Mouse (Mus musculus): ENCODE measurements around the gene Arl1. TPM values are rescaled to one million over a fixed set of nuclear protein-coding genes. Genes with fewer than 3 reads are reported as not detected.
"Not testable (repeated sequence)": the region's sequence is repeated elsewhere in the genome, so short reads cannot be mapped to it uniquely, and the experiment has no call there.

The Arl1 gene
- polyA plus RNA-seq, 1 experiment from 2014 or later: 145 TPM

- Histone ChIP-seq H3K27ac (replicated peaks) (no peak overlapping the region), H3K9me3 (no peaks in the 10 kb centered on the region), H3K4me2 (no peak overlapping the region), H3K9ac (no peak overlapping the region), H3K27me3 (replicated peaks) (no peaks in the 10 kb centered on the region), H3K4me1 (no peaks in the 10 kb centered on the region), H3K36me3 (peaks cover 95% of the 10 kb centered on the region), H3K4me3 (no peak overlapping the region)
- 72% methylated on average over 15 of the region's 15 CpGs for WGBS
- no peak for ATAC-seq (ENCODE audit: extremely low read depth, insufficient number of reproducible peaks, low FRiP score, low TSS enrichment)
Observed at GRCm38 (mm10) chr10:88765431-88766142, 34.9 kb downstream of the Arl1 start.

DNA sequence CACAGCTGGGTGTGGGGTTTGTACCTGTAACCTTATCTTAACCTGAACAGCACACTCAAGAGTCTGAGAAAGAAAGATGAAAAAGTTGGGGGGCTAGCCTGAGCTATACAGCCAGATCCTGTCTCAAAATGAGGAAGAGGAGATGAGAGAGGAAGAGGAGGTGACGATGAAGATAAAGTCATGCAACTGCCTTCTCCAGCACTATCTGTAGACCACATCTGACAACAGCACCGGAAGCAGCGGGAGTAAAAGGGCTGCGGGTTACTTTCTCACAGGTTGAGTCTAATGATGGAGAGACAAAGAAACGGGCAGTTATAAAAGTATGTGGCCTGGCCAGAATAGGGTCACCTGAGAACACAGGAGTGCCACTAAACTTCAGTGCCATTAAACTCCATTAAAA, 38.3 kb downstream of the Arl1 start:
- H3K36me3 ChIP-seq: peaks cover 94% of the 10 kb centered on the region
- 83% methylated on average over 5 of the region's 5 CpGs for WGBS
- H3K27ac ChIP-seq (replicated peaks): no peak overlapping the region

DNA sequence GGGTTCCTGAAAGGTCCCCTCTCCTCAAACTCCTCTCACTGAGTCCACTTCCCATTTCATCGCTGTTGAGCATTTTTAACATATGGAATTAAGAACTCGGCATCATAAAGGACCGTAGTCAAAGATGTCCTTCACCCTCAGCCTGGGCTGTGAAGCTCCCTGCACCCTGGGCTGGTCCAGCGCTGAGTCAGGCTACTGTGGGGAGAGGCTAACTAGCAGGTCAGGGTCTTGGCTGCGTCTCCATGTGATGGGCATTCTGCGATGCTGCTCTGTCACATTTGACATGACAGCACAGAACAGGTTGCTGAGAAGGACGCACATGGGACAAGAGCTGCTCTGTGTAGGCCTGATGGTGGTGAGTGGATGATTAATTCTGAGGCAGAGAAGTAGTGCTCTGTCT, 39.0 kb downstream of the Arl1 start:
- H3K27me3 ChIP-seq (replicated peaks): no peaks in the 10 kb centered on the region
- H3K36me3 ChIP-seq: peaks cover 94% of the 10 kb centered on the region
- no peak overlapping the region for H3K27ac ChIP-seq (replicated peaks)
- H3K9ac ChIP-seq: no peak overlapping the region
- H3K4me2 ChIP-seq: no peak overlapping the region
- H3K9me3 ChIP-seq: no peaks in the 10 kb centered on the region
- no peak overlapping the region for H3K4me3 ChIP-seq
- WGBS: 87% methylated on average over 7 of the region's 7 CpGs
- ATAC-seq (ENCODE audit: extremely low read depth, insufficient number of reproducible peaks, low FRiP score, low TSS enrichment): no peak
- no peaks in the 10 kb centered on the region for H3K4me1 ChIP-seq

More for the DNA sequence above, 38.3 kb downstream of the Arl1 start:
- Histone ChIP-seq H3K9ac (no peak overlapping the region), H3K27me3 (replicated peaks) (no peaks in the 10 kb centered on the region), H3K9me3 (no peaks in the 10 kb centered on the region), H3K4me1 (no peaks in the 10 kb centered on the region), H3K4me3 (no peak overlapping the region), H3K4me2 (no peak overlapping the region)
- ATAC-seq (ENCODE audit: extremely low read depth, insufficient number of reproducible peaks, low FRiP score, low TSS enrichment): no peak

DNA sequence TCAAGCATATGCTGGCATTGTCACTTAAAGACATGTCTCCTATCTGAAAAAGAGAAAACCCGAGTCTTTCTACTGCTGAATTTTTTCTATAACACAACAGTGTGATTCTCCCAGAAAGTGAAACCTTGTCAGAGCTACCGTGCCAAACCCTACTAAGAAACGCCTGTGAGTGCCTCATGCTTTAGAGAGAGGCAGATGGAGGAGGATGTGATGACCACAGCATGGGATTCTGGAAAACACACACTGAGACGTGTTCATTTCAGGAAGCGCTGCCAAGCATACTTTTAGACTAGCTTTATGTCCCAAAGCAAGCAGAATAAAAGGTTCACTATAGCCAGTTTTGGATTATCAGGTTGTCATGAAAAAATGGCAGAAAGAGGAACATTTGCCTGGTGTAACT, 42.3 kb downstream of the Arl1 start:
- peaks cover 91% of the 10 kb centered on the region for H3K36me3 ChIP-seq
- 85% methylated on average over 5 of the region's 5 CpGs for WGBS

DNA sequence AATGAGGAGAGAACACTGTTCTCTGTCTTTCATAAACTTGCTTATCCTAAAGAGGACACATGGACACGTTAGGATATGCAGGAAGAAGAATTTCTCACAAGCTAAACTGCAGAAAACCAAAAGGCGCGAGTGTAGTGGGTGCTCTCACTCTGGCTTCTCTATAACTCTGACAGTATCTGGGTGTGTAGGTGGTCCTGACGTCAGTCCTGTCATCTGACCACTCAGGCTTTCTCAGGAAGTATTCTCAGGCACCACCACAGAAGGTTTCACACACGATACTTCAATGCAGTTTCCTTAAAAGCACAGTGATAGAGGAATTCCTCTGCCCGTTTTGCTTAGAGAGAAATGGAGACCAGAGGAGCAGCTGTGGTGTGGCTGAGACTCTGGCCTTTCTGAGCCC, 45.5 kb downstream of the Arl1 start:
- no peak for ATAC-seq (ENCODE audit: extremely low read depth, insufficient number of reproducible peaks, low FRiP score, low TSS enrichment)
- WGBS: 81% methylated on average over 6 of the region's 6 CpGs
- peaks cover 78% of the 10 kb centered on the region for H3K36me3 ChIP-seq

More for the DNA sequence above, 42.3 kb downstream of the Arl1 start:
- not testable (repeated sequence) for H3K4me2 ChIP-seq; H3K4me3 ChIP-seq; H3K9me3 ChIP-seq; H3K27ac ChIP-seq (replicated peaks); H3K4me1 ChIP-seq; H3K9ac ChIP-seq; ATAC-seq (ENCODE audit: extremely low read depth, insufficient number of reproducible peaks, low FRiP score, low TSS enrichment); H3K27me3 ChIP-seq (replicated peaks)

DNA sequence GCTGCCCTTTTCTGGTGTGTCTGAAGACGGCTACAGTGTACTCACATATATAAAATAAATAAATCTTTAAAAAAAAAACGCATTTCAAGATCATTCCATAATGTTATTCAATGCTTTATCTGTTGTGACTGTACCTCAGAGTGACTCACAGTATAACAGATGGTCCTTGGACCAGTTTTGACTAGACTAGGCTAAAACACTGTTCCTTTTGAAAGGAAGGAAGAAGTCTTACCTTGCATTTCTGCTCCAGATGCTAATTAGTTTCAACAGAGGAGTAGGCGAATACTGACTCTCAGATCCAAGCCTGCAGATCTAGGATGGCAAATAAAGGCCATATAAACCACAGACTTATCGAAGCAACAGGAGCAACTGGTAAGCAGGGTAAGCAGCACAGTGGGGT, 50.1 kb downstream of the Arl1 start:
- Histone ChIP-seq H3K36me3 (peaks cover 72% of the 10 kb centered on the region), H3K4me1 (no peaks in the 10 kb centered on the region), H3K9me3 (no peaks in the 10 kb centered on the region), H3K4me3 (no peak overlapping the region), H3K27me3 (replicated peaks) (no peaks in the 10 kb centered on the region), H3K4me2 (no peak overlapping the region), H3K9ac (no peak overlapping the region), H3K27ac (replicated peaks) (no peak overlapping the region)
- 81% methylated on average over 4 of the region's 4 CpGs for WGBS
- ATAC-seq (ENCODE audit: extremely low read depth, insufficient number of reproducible peaks, low FRiP score, low TSS enrichment): no peak

More for the DNA sequence above, 45.5 kb downstream of the Arl1 start:
- Histone ChIP-seq H3K4me3 (no peak overlapping the region), H3K9me3 (no peaks in the 10 kb centered on the region), H3K27ac (replicated peaks) (no peak overlapping the region), H3K27me3 (replicated peaks) (no peaks in the 10 kb centered on the region), H3K4me2 (no peak overlapping the region), H3K4me1 (no peaks in the 10 kb centered on the region), H3K9ac (no peak overlapping the region)

DNA sequence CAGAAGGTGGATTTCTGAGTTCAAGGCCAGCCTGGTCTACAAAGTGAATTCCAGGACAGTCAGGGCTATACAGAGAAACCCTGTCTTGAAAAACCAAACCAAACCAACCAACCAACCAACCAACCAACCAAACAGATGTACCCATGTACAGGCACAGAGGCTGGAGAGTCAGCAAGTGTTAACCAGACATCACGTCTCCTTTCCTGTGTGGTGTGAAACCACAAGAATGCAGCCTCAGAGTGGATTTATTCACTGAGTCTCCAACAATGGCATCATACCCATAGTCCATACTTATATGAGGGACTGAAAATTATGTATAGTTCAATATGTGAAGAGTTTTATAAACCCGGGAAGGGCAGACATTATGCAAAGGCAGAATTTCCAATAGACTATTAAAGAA, 52.5 kb downstream of the Arl1 start:
- H3K4me3 ChIP-seq; H3K4me1 ChIP-seq; H3K4me2 ChIP-seq; H3K9ac ChIP-seq; H3K27ac ChIP-seq (replicated peaks); ATAC-seq (ENCODE audit: extremely low read depth, insufficient number of reproducible peaks, low FRiP score, low TSS enrichment); H3K9me3 ChIP-seq; H3K27me3 ChIP-seq (replicated peaks): not testable (repeated sequence)
- peaks cover 71% of the 10 kb centered on the region for H3K36me3 ChIP-seq
- WGBS: 81% methylated on average over 2 of the region's 2 CpGs

- no peaks in the 10 kb centered on the region for H3K9me3 ChIP-seq
- ATAC-seq (ENCODE audit: extremely low read depth, insufficient number of reproducible peaks, low FRiP score, low TSS enrichment): no peak
- H3K9ac ChIP-seq: no peak overlapping the region
- no peak overlapping the region for H3K27ac ChIP-seq (replicated peaks)
- H3K36me3 ChIP-seq: peaks cover 72% of the 10 kb centered on the region
- H3K4me3 ChIP-seq: no peak overlapping the region
- no peaks in the 10 kb centered on the region for H3K4me1 ChIP-seq
- H3K27me3 ChIP-seq (replicated peaks): no peaks in the 10 kb centered on the region
- H3K4me2 ChIP-seq: no peak overlapping the region
- 89% methylated on average over 5 of the region's 5 CpGs for WGBS
Observed at GRCm38 (mm10) chr10:88783941-88784340, 53.3 kb downstream of the Arl1 start.

- H3K27ac ChIP-seq (replicated peaks): no peak overlapping the region
- H3K4me2 ChIP-seq: no peak overlapping the region
- H3K9ac ChIP-seq: no peak overlapping the region
- H3K4me3 ChIP-seq: no peak overlapping the region
- ATAC-seq (ENCODE audit: extremely low read depth, insufficient number of reproducible peaks, low FRiP score, low TSS enrichment): no peak
- H3K4me1 ChIP-seq: no peaks in the 10 kb centered on the region
- peaks cover 68% of the 10 kb centered on the region for H3K36me3 ChIP-seq
- 80% methylated on average over 5 of the region's 5 CpGs for WGBS
- H3K27me3 ChIP-seq (replicated peaks): no peaks in the 10 kb centered on the region
- no peaks in the 10 kb centered on the region for H3K9me3 ChIP-seq
Observed at GRCm38 (mm10) chr10:88784513-88784931, 53.9 kb downstream of the Arl1 start.

- Histone ChIP-seq H3K4me1 (no peaks in the 10 kb centered on the region), H3K9me3 (no peaks in the 10 kb centered on the region), H3K4me3 (no peak overlapping the region), H3K36me3 (peaks cover 75% of the 10 kb centered on the region), H3K4me2 (no peak overlapping the region), H3K9ac (no peak overlapping the region), H3K27me3 (replicated peaks) (no peaks in the 10 kb centered on the region), H3K27ac (replicated peaks) (no peak overlapping the region)
- no peak for ATAC-seq (ENCODE audit: extremely low read depth, insufficient number of reproducible peaks, low FRiP score, low TSS enrichment)
Observed at GRCm38 (mm10) chr10:88793671-88794070, 63.0 kb downstream of the Arl1 start.

Measured in heart, embryonic 13.5 days (tissue).